ENCODE assay signal across 9 mouse cellular contexts in genomic region chrX:161718548-161718947, GRCm38 (mm10). TPM values are rescaled to one million over a fixed set of nuclear protein-coding genes. Genes with fewer than 3 reads are reported as not detected.
DNase-seq lines count a peak whose midpoint lies in the region; ATAC-seq lines count a peak whose summit lies in the region.
"Had no signal": no experiment of that assay in that cellular context is flagged by ENCODE, and none has a peak within 500 bp of the region (broad histone marks: within the 10 kb centered on the region; RNA-seq: fewer than 3 reads in every experiment).

No protein-coding gene starts in this region.

- no peaks in the 10 kb centered on the region for H3K4me1 ChIP-seq in heart, embryonic 10.5 days
- no peaks in the 10 kb centered on the region for H3K4me1 ChIP-seq in embryonic facial prominence, embryonic 14.5 days (ENCODE audit: control insufficient read depth, insufficient read depth, low read length)
- H3K4me1 ChIP-seq in hindbrain, embryonic 15.5 days (replicated peaks): peaks cover 36% of the 10 kb centered on the region
- no peaks in the 10 kb centered on the region for H3K4me1 ChIP-seq in midbrain, embryonic 12.5 days

- no peaks in the 10 kb centered on the region for H3K36me3 ChIP-seq in heart, embryonic 10.5 days
- H3K36me3 ChIP-seq in embryonic facial prominence, embryonic 14.5 days (ENCODE audit: control insufficient read depth, insufficient read depth, low read length): no peaks in the 10 kb centered on the region
- H3K36me3 ChIP-seq in hindbrain, embryonic 15.5 days: no peaks in the 10 kb centered on the region
- no peaks in the 10 kb centered on the region for H3K36me3 ChIP-seq in midbrain, embryonic 12.5 days

- no peak overlapping the region for H3K27ac ChIP-seq in heart, embryonic 10.5 days
- H3K27ac ChIP-seq in embryonic facial prominence, embryonic 14.5 days (replicated peaks; ENCODE audit: low read depth, low read length): no peak overlapping the region
- H3K27ac ChIP-seq in hindbrain, embryonic 15.5 days (replicated peaks): peak overlapping the region; percentile 87
- H3K27ac ChIP-seq in midbrain, embryonic 12.5 days (replicated peaks): no peak overlapping the region

- ATAC-seq in embryonic facial prominence, embryonic 14.5 days (ENCODE audit: low read depth): no peak
- ATAC-seq in hindbrain, embryonic 15.5 days (ENCODE audit: low FRiP score, low read depth): no peak
- no peak for ATAC-seq in midbrain, embryonic 12.5 days (ENCODE audit: low FRiP score, low read depth)

- no peak overlapping the region for H3K9ac ChIP-seq in embryonic facial prominence, embryonic 14.5 days (ENCODE audit: low read depth, low read length)
- H3K9ac ChIP-seq in hindbrain, embryonic 15.5 days: peak overlapping the region; percentile 80
- H3K9ac ChIP-seq in midbrain, embryonic 12.5 days (replicated peaks): peak overlapping the region; percentile 69; the same call in 1 of the 2 replicates

- peak overlapping the region; percentile 70 for H3K4me3 ChIP-seq in heart, embryonic 10.5 days
- H3K4me3 ChIP-seq in embryonic facial prominence, embryonic 14.5 days (ENCODE audit: low read depth, low read length): peak overlapping the region; percentile 51
- peak overlapping the region; percentile 64 for H3K4me3 ChIP-seq in hindbrain, embryonic 15.5 days
- H3K4me3 ChIP-seq in midbrain, embryonic 12.5 days: peak overlapping the region; percentile 60

- H3K27me3 ChIP-seq in heart, embryonic 10.5 days (ENCODE audit: insufficient read depth, poor library complexity, severe bottlenecking): peaks cover 64% of the 10 kb centered on the region
- H3K27me3 ChIP-seq in embryonic facial prominence, embryonic 14.5 days (replicated peaks; ENCODE audit: control insufficient read depth, insufficient read depth, low read length): peaks cover 85% of the 10 kb centered on the region
- peaks cover 13% of the 10 kb centered on the region; the same call in 1 of the 2 replicates for H3K27me3 ChIP-seq in hindbrain, embryonic 15.5 days
- peaks cover 71% of the 10 kb centered on the region for H3K27me3 ChIP-seq in midbrain, embryonic 12.5 days

- H3K9me3 ChIP-seq in heart, embryonic 10.5 days: no peaks in the 10 kb centered on the region
- H3K9me3 ChIP-seq in embryonic facial prominence, embryonic 14.5 days (ENCODE audit: control insufficient read depth, low read length): no peaks in the 10 kb centered on the region
- H3K9me3 ChIP-seq in hindbrain, embryonic 15.5 days: no peaks in the 10 kb centered on the region
- H3K9me3 ChIP-seq in midbrain, embryonic 12.5 days: no peaks in the 10 kb centered on the region

- peak overlapping the region; percentile 87 for H3K4me2 ChIP-seq in embryonic facial prominence, embryonic 14.5 days (ENCODE audit: low read depth, low read length)
- peak overlapping the region; percentile 63 for H3K4me2 ChIP-seq in hindbrain, embryonic 15.5 days
- H3K4me2 ChIP-seq in midbrain, embryonic 12.5 days (replicated peaks): peak overlapping the region; percentile 79

- no peak for DNase-seq in heart, embryonic 10.5 days (ENCODE audit: low spot score)
- no peak for DNase-seq in heart, postnatal 4 days
- DNase-seq in embryonic facial prominence, embryonic 14.5 days (ENCODE audit: low spot score): no peak
- DNase-seq in frontal cortex, postnatal 25 days (ENCODE audit: low spot score in 2 of 2): no peak
- DNase-seq in urinary bladder, postnatal 14 days (ENCODE audit: low spot score): no peak
- DNase-seq in B cell, adult 2 months: no peak

- WGBS in heart, embryonic 10.5 days: 28% methylated on average over 11 of the region's 11 CpGs
- WGBS in embryonic facial prominence, embryonic 14.5 days: 33% methylated on average over 11 of the region's 11 CpGs
- WGBS in hindbrain, embryonic 15.5 days: 29% methylated on average over 11 of the region's 11 CpGs
- 28% methylated on average over 11 of the region's 11 CpGs for WGBS in midbrain, embryonic 12.5 days

RNA-seq across cellular contexts. Expression of gene Rai2, which starts 1.7 kb away (rescaled TPM):
- 2.8 and 3.3 TPM in 2 replicates for polyA plus RNA-seq in heart, embryonic 10.5 days (2016; fragmentation: Nextera tagmentation; extraction: Ambion mirVana)
- 10 to 100 TPM in 1 of 2 experiments, 1 to 10 TPM in 1; 8.9 to 10.3 TPM for total RNA-seq in heart, postnatal 4 days (2021)
- polyA plus RNA-seq in embryonic facial prominence, embryonic 14.5 days (2014; fragmentation: Nextera tagmentation; extraction: Ambion mirVana): 9.5 and 12.1 TPM in 2 replicates
- 16.1 and 22.0 TPM in 2 replicates for polyA plus RNA-seq in hindbrain, embryonic 15.5 days (2015; fragmentation: Nextera tagmentation; extraction: Ambion mirVana)
- polyA plus RNA-seq in midbrain, embryonic 12.5 days (2016; fragmentation: Nextera tagmentation; extraction: Ambion mirVana): 5.5 and 6.2 TPM in 2 replicates
- total RNA-seq: monocyte, adult 5-6 weeks had no signal
